Mouse (Mus musculus) E14TG2a.4 (cell line): Measurements from ENCODE around the gene Dirc2.

Experiments
- CTCF ChIP-seq: conservative IDR thresholded peaks from 2 replicates; pipeline ENCODE4 v1.5.1; 2014; ENCODE audit warnings: low read length
- NANOG ChIP-seq: IDR thresholded peaks from 2 replicates; pipeline ENCODE4 v1.6.1; 2014; ENCODE audit warnings: borderline replicate concordance, low read length, mixed read lengths
- POU5F1 ChIP-seq: IDR thresholded peaks from 2 replicates; pipeline ENCODE4 v1.6.1; 2014; ENCODE audit warnings: low read length, borderline replicate concordance

- TF ChIP-seq CTCF = no peak
- no peak for TF ChIP-seq POU5F1
- TF ChIP-seq NANOG = no peak
Measured at GRCm38 (mm10) chr16:35740943-35741342, 28.2 kb downstream of the Dirc2 start.
